Mouse (Mus musculus) neural tube, embryonic 11.5 days (tissue): ENCODE measurements around the gene Wdr45b. TPM values are rescaled to one million over a fixed set of nuclear protein-coding genes. Genes with fewer than 3 reads are reported as not detected.
"Not testable (repeated sequence)": the region's sequence is repeated elsewhere in the genome, so short reads cannot be mapped to it uniquely, and the experiment has no call there.

Source experiments
- ATAC-seq: fragments of 200-750 bp; cut with Nextera tagmentation; 2 replicates; pipeline ENCODE4 v1.8.0; 2017; ENCODE audit warnings: moderate number of reproducible peaks, mild to moderate bottlenecking, moderate TSS enrichment, moderate library complexity; ENCODE audit not compliant: insufficient read depth, low FRiP score, low TSS enrichment
- DNase-seq: peaks from one replicate; pipeline ENCODE4 v3.0.0-alpha.2; 2015; ENCODE audit warnings: low spot score
- H3K27ac ChIP-seq: fragments of 300-500 bp; sonication (generic); 2 replicates; pipeline ENCODE4 v1.5.1; 2014; ENCODE audit warnings: low read depth, mild to moderate bottlenecking, low read length
- H3K27me3 ChIP-seq: fragments of 300-500 bp; sonication (generic); 2 replicates; pipeline ENCODE4 v1.6.1; 2014; ENCODE audit warnings: mild to moderate bottlenecking, low read length, mixed read lengths; ENCODE audit not compliant: control insufficient read depth, insufficient read depth
- H3K36me3 ChIP-seq: fragments of 300-500 bp; sonication (generic); 2 replicates; pipeline ENCODE4 v1.6.1; 2014; ENCODE audit warnings: mild to moderate bottlenecking, low read length, moderate library complexity, mixed read lengths; ENCODE audit not compliant: control insufficient read depth, insufficient read depth
- H3K4me1 ChIP-seq: fragments of 300-500 bp; sonication (generic); 2 replicates; pipeline ENCODE4 v1.6.1; 2014; ENCODE audit warnings: low read length, mixed read lengths; ENCODE audit not compliant: control insufficient read depth, insufficient read depth
- H3K4me2 ChIP-seq: fragments of 300-500 bp; sonication (generic); 2 replicates; pipeline ENCODE4 v1.6.1; 2014; ENCODE audit warnings: low read depth, mild to moderate bottlenecking, moderate library complexity
- H3K4me3 ChIP-seq: fragments of 300-500 bp; sonication (generic); 2 replicates; pipeline ENCODE4 v1.5.1; 2014; ENCODE audit warnings: low read depth, low read length
- H3K9ac ChIP-seq: fragments of 300-500 bp; sonication (generic); 2 replicates; pipeline ENCODE4 v1.6.1; 2014; ENCODE audit warnings: mild to moderate bottlenecking, low read length
- H3K9me3 ChIP-seq: fragments of 300-500 bp; sonication (generic); 2 replicates; pipeline ENCODE4 v1.6.1; 2016; ENCODE audit warnings: low read length; ENCODE audit not compliant: control insufficient read depth
- WGBS: fragments of 180-500 bp; shearing (Covaris S2); extraction: QIAGEN DNeasy Blood & Tissue Kit; methylation state at CpG from one replicate; pipeline ENCODE4 v1.1.7; 2014; 5-methylcytosine and 5-hydroxymethylcytosine counted together
- polyA plus RNA-seq: library from polyadenylated mRNA; unstranded; fragments of >200 nt; fragmentation: Nextera tagmentation; extraction: Ambion mirVana; gene quantifications from 2 replicates; pipeline ENCODE4 v1.2.1, GENCODE M21; 2014

The Wdr45b gene
- polyA plus RNA-seq, 1 experiment from 2014 or later: 116 TPM

GRCm38 (mm10) chr11:121307712-121308111 is 46.5 kb downstream of the Wdr45b start:
- not testable (repeated sequence) for ATAC-seq, H3K4me1 ChIP-seq, H3K4me3 ChIP-seq, H3K9me3 ChIP-seq, H3K9ac ChIP-seq, DNase-seq, H3K4me2 ChIP-seq, H3K27ac ChIP-seq, H3K27me3 ChIP-seq
- peaks cover 24% of the 10 kb centered on the region for H3K36me3 ChIP-seq
- 87% methylated on average over 6 of the region's 6 CpGs for WGBS

GRCm38 (mm10) chr11:121306608-121307007 is 47.6 kb downstream of the Wdr45b start:
- Histone ChIP-seq H3K4me2 (no peak overlapping the region), H3K9ac (no peak overlapping the region), H3K27ac (no peak overlapping the region), H3K9me3 (no peaks in the 10 kb centered on the region), H3K4me3 (no peak overlapping the region), H3K27me3 (no peaks in the 10 kb centered on the region), H3K4me1 (no peaks in the 10 kb centered on the region), H3K36me3 (peaks cover 25% of the 10 kb centered on the region)
- no peak for ATAC-seq
- WGBS: 93% methylated on average over 8 of the region's 8 CpGs
- DNase-seq: no peak

DNA sequence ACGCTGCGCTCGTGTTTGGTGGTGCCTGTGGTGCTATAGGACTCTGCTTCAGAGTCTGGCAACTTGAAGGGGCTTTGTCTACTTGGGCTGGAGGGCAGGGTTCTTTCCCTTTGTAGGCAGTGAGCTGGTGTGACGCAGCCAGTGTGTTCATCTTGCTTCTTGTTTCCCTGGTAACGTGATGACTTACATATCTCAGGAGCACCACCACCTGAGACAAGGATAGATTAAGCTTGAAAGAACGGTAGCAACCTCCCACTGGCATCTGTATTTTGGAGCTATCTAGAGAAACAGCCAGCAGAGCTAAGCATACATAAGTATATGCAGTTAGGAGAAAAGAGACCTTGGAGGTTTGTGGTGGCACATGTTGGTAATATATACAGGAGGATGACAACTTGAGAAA is 48.9 kb downstream of the Wdr45b start:
- DNase-seq: no peak
- Histone ChIP-seq H3K4me3 (no peak overlapping the region), H3K27ac (no peak overlapping the region), H3K9ac (no peak overlapping the region), H3K27me3 (no peaks in the 10 kb centered on the region), H3K4me2 (no peak overlapping the region), H3K36me3 (peaks cover 23% of the 10 kb centered on the region), H3K9me3 (no peaks in the 10 kb centered on the region), H3K4me1 (no peaks in the 10 kb centered on the region)
- WGBS: 94% methylated on average over 6 of the region's 6 CpGs
- no peak for ATAC-seq

DNA sequence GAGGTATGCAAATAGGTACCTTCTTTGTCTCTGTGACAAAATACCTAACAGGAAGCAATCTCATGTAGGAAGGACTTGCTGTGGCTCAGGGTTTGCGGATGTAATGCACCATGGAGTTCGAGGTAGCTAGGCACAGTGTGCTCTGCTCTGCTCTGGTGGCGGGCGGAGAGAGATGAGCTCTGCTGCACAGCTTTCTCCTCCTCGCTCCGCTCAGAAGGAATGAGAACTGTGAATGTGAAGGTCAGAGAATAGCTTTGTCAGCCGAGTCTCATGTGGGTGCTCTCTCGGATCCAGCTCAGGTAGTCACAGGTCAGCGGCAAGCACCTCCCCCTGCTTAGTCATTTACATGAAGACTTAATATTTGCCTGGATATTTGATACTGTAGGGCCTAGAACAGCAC is 54.0 kb downstream of the Wdr45b start:
- peaks cover 23% of the 10 kb centered on the region for H3K36me3 ChIP-seq
- ATAC-seq: no peak

GRCm38 (mm10) chr11:121298493-121298892 is 55.8 kb downstream of the Wdr45b start:
- ATAC-seq (no peak), DNase-seq (no peak)
- H3K27me3 ChIP-seq: no peaks in the 10 kb centered on the region
- no peak overlapping the region for H3K4me2 ChIP-seq
- no peaks in the 10 kb centered on the region for H3K9me3 ChIP-seq
- H3K9ac ChIP-seq: no peak overlapping the region
- no peak overlapping the region for H3K27ac ChIP-seq
- WGBS: 89% methylated on average over 8 of the region's 8 CpGs
- peaks cover 21% of the 10 kb centered on the region for H3K36me3 ChIP-seq
- H3K4me1 ChIP-seq: no peaks in the 10 kb centered on the region
- no peak overlapping the region for H3K4me3 ChIP-seq

More for the DNA sequence above, 54.0 kb downstream of the Wdr45b start:
- no peak for DNase-seq
- Histone ChIP-seq H3K27ac (no peak overlapping the region), H3K27me3 (no peaks in the 10 kb centered on the region), H3K9ac (no peak overlapping the region), H3K4me1 (no peaks in the 10 kb centered on the region), H3K4me2 (no peak overlapping the region), H3K4me3 (no peak overlapping the region), H3K9me3 (no peaks in the 10 kb centered on the region)
- 90% methylated on average over 9 of the region's 9 CpGs for WGBS

DNA sequence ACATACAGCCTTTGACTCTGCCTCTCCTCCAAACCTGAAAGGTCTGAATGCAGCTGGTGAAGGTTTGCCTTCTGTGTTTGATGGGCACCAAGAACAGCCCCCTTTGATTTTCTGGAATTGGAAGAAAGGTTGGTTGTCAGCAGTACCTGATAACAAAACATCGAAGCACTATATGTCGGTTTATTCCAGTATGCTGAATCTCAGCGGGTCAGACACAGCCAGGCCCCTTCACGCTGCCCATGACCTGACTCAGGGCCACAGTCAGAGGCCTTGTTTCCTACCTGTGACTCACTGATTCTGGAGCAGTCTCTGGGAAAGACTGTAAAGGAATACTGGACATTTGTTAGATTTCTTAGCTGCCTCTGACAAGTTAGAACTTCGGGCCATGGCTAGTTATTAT is 59.5 kb downstream of the Wdr45b start:
- Histone ChIP-seq H3K4me1 (no peaks in the 10 kb centered on the region), H3K4me2 (no peak overlapping the region), H3K27ac (no peak overlapping the region), H3K27me3 (no peaks in the 10 kb centered on the region), H3K9me3 (no peaks in the 10 kb centered on the region), H3K4me3 (no peak overlapping the region), H3K36me3 (peaks cover 14% of the 10 kb centered on the region), H3K9ac (no peak overlapping the region)
- no peak for ATAC-seq
- 97% methylated on average over 5 of the region's 5 CpGs for WGBS
- DNase-seq: no peak

DNA sequence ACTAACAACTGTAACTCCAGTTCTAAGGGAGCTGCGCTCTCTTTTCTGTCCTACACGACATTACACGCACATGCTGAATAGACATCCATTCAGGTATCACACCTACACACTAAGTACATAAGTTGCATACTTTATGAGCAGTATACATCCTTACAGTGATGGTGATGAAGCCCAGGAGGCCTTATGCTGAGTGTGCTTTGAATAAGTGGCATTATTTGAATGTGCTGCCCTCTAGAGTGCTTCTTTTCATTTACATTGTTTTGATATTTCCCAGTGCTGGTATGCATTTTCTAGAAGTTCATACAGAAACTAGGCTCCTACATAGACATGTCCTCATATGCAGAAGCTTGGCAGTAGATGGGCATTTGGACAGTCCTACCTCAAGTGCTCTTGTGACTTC is 64.4 kb downstream of the Wdr45b start:
- Histone ChIP-seq H3K27ac (no peak overlapping the region), H3K36me3 (peaks cover 9% of the 10 kb centered on the region; the same call in 1 of the 2 replicates), H3K27me3 (no peaks in the 10 kb centered on the region), H3K9ac (no peak overlapping the region), H3K4me3 (no peak overlapping the region), H3K9me3 (no peaks in the 10 kb centered on the region), H3K4me2 (no peak overlapping the region), H3K4me1 (no peaks in the 10 kb centered on the region)
- ATAC-seq (no peak), DNase-seq (no peak)
- 97% methylated on average over 3 of the region's 3 CpGs for WGBS

DNA sequence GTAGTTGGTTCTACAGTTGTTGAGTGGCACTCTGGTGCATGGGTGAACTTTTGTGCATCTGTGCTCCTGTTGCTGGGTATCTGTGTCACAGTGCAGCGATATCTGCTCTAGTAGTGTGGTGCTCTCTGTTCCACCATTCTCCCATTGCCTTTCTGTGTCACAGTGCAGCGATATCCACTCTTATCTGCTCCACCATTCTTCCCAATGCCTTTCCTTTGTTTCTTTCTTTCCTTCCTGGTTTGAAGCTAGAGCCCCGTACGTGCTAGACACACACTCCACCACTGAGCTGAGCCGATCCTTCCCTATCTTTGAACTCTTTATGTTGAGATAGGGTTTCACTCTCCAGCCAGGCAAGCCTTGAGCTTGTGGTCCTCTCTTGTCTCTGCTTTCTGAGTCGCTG is 71.3 kb downstream of the Wdr45b start:
- no peak for DNase-seq
- H3K4me3 ChIP-seq: no peak overlapping the region
- H3K27me3 ChIP-seq: no peaks in the 10 kb centered on the region
- no peak for ATAC-seq
- H3K4me1 ChIP-seq: no peaks in the 10 kb centered on the region
- H3K4me2 ChIP-seq: no peak overlapping the region
- H3K36me3 ChIP-seq: peaks cover 5% of the 10 kb centered on the region; the same call in 1 of the 2 replicates
- no peaks in the 10 kb centered on the region for H3K9me3 ChIP-seq
- H3K9ac ChIP-seq: no peak overlapping the region
- WGBS: 84% methylated on average over 6 of the region's 6 CpGs
- no peak overlapping the region for H3K27ac ChIP-seq

- H3K4me3 ChIP-seq: no peak overlapping the region
- H3K9me3 ChIP-seq: no peaks in the 10 kb centered on the region
- no peak for DNase-seq
- no peak for ATAC-seq
- no peak overlapping the region for H3K4me2 ChIP-seq
- H3K4me1 ChIP-seq: no peaks in the 10 kb centered on the region
- H3K36me3 ChIP-seq: no peaks in the 10 kb centered on the region
- WGBS: 90% methylated on average over 3 of the region's 3 CpGs
- no peak overlapping the region for H3K27ac ChIP-seq
- H3K27me3 ChIP-seq: no peaks in the 10 kb centered on the region
- H3K9ac ChIP-seq: no peak overlapping the region
Observed at GRCm38 (mm10) chr11:121278011-121278410, 76.2 kb downstream of the Wdr45b start.
